Mouse (Mus musculus): ENCODE measurements around the gene Haao. TPM values are rescaled to one million over a fixed set of nuclear protein-coding genes. Genes with fewer than 3 reads are reported as not detected.

The Haao gene
- total RNA-seq, 2 experiments from 2014 or later: not detected

GRCm38 (mm10) chr17:83841011-83841410, 6.8 kb downstream of the Haao start:
- no peak for TF ChIP-seq CTCF (conservative IDR thresholded peaks at IDR 0.05)
- DNase-seq (ENCODE audit: low spot score in 2 of 2): no peak
- Histone ChIP-seq H3K4me3 (no peak overlapping the region), H3K27ac (no peak overlapping the region)

GRCm38 (mm10) chr17:83839132-83839531, 8.6 kb downstream of the Haao start:
- no peak overlapping the region for H3K4me3 ChIP-seq
- DNase-seq (ENCODE audit: low spot score in 2 of 2): no peak
- H3K27ac ChIP-seq: no peak overlapping the region
- peak; percentile 66 for TF ChIP-seq CTCF (conservative IDR thresholded peaks at IDR 0.05)

- TF ChIP-seq CTCF (conservative IDR thresholded peaks at IDR 0.05): no peak
- DNase-seq (ENCODE audit: low spot score in 2 of 2): no peak
- Histone ChIP-seq H3K27ac (no peak overlapping the region), H3K4me3 (no peak overlapping the region)
Observed at GRCm38 (mm10) chr17:83837659-83838190, 10.0 kb downstream of the Haao start.

DNA sequence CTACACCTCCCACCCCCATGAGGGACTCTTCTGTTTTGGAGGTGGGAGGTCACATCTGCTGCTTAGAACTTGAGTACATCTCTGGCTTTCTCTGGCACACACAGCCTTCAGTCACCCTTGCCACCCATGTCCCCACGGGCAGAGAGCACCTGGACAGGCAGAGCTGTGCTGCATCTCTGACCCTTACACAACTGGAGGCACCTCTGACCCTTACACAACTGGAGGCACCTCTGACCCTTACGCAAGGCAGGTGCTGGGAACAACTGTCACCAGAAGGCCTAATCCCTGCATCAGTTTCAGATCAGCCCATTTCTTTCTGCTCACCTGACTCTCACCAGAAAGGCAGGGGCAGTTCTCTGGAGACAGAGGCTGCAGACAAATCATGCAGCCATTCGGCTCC, 11.7 kb downstream of the Haao start:
- TF ChIP-seq CTCF (conservative IDR thresholded peaks at IDR 0.05): no peak
- no peak overlapping the region for H3K27ac ChIP-seq
- H3K4me3 ChIP-seq: no peak overlapping the region
- DNase-seq (ENCODE audit: low spot score in 2 of 2): no peak

DNA sequence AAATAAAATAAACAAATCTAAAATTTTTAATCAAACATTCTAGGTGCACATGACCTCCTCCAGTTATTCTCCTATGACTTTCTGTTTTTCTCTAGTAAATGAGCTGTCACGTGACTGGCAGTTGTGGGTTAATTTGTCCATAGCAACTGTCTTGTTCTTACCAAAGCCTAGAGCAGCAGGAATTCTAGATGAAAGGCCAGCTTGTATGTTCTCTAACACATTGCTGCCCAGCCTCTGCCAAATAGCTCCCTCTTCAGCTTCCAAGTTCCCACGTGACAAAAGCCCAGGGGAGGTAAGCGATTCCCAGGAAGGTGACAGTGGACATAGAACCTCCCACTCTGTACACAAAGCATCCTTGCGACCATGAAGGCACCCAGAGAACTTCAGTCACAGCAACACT, 13.6 kb downstream of the Haao start:
- H3K4me3 ChIP-seq: no peak overlapping the region
- TF ChIP-seq CTCF (conservative IDR thresholded peaks at IDR 0.05): no peak
- H3K27ac ChIP-seq: peak overlapping the region; percentile 68; the same call in 1 of the 2 replicates
- DNase-seq (ENCODE audit: low spot score in 2 of 2): no peak

DNA sequence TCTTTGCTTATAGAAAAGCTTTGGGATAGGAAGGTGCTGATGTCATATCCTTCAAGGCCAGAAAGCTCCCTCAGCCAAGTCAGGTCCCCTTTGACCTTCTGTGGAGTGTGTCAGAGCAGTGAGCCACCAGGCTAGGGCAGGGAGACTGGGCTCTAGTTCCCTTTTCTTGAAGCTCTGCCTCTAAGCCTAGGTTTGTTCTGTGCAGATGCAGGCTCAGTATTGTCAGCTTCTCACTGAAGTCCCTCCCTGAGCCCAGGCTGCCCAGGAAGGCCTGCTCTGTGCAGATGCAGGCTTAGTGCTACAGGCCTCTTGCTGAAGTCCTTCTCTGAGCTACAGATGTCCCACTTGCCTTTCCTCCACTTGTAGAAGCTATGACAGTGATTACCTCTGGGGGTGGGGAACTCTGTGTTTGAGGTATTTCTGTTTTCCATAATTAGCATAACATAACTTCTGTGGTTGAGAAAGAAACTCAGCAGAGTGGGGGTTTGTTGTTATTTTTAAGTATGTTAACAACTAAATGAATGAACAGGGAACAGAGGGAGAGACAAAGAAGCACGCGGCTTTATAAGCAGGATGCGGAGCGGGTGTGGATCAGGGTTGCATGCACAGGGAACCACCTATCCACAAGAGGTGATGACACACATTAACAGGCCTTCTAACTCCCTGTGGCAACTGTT, 17.0 kb downstream of the Haao start:
- no peak for TF ChIP-seq CTCF (conservative IDR thresholded peaks at IDR 0.05)
- Histone ChIP-seq H3K27ac (no peak overlapping the region), H3K4me3 (no peak overlapping the region)
- DNase-seq (ENCODE audit: low spot score in 2 of 2): no peak

- no peak for DNase-seq (ENCODE audit: low spot score in 2 of 2)
- Histone ChIP-seq H3K27ac (no peak overlapping the region), H3K4me3 (no peak overlapping the region)
- TF ChIP-seq CTCF (conservative IDR thresholded peaks at IDR 0.05): no peak
Observed at GRCm38 (mm10) chr17:83829356-83829755, 18.4 kb downstream of the Haao start.

GRCm38 (mm10) chr17:83823835-83824234, 23.9 kb downstream of the Haao start:
- Histone ChIP-seq H3K27ac (no peak overlapping the region), H3K4me3 (no peak overlapping the region)
- no peak for DNase-seq (ENCODE audit: low spot score in 2 of 2)
- TF ChIP-seq CTCF (conservative IDR thresholded peaks at IDR 0.05): no peak

DNA sequence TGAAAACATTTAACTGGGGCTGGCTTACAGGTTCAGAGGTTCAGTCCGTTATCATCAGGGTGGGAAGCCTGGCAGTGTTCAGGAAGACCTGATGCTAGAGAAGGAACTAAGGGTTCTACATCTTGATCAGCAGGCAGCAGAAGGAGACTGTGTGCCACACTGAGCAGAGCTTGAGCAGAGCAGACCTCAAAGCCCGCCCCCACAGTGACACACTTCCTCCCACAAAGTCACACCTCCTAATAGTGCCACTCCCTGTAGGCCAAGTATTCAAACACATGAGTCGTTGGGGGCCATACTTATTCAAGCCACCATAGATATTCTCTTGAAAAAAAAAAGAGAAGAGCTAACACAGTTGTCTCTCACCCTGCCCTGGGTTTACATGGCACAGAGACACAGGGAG, 25.9 kb downstream of the Haao start:
- no peak for TF ChIP-seq CTCF (conservative IDR thresholded peaks at IDR 0.05)
- no peak for DNase-seq (ENCODE audit: low spot score in 2 of 2)
- Histone ChIP-seq H3K4me3 (no peak overlapping the region), H3K27ac (no peak overlapping the region)

GRCm38 (mm10) chr17:83820701-83821100, 27.1 kb downstream of the Haao start:
- DNase-seq (ENCODE audit: low spot score in 2 of 2): no peak
- H3K27ac ChIP-seq: peak overlapping the region; percentile 36; the same call in 1 of the 2 replicates
- no peak overlapping the region for H3K4me3 ChIP-seq
- TF ChIP-seq CTCF (conservative IDR thresholded peaks at IDR 0.05): no peak

GRCm38 (mm10) chr17:83819503-83819902, 28.3 kb downstream of the Haao start:
- no peak overlapping the region for H3K27ac ChIP-seq
- DNase-seq (ENCODE audit: low spot score in 2 of 2): no peak
- H3K4me3 ChIP-seq: no peak overlapping the region
- TF ChIP-seq CTCF (conservative IDR thresholded peaks at IDR 0.05): no peak

DNA sequence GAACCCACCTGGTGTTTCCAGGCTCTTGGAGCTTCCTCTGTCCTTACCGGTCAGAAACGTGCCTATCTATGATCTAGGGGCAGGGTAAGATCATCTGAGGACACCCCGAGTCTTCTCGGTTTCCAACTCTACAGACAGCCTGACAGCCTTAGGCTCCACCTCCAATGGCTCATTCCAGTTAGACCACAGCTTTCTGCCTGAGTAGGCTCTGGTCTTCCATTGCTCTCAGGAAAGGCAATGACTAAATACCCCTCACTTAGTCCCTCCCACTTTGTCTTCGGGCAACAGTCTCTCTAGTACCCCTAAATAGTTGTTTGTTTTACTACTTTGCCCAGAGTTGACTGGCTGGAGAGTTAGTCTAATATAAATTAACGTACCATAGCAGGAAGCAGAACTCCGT, 30.8 kb downstream of the Haao start:
- no peak for DNase-seq (ENCODE audit: low spot score in 2 of 2)
- no peak overlapping the region for H3K4me3 ChIP-seq
- TF ChIP-seq CTCF (conservative IDR thresholded peaks at IDR 0.05): no peak
- H3K27ac ChIP-seq: no peak overlapping the region

- no peak for DNase-seq (ENCODE audit: low spot score in 2 of 2)
- H3K4me3 ChIP-seq: no peak overlapping the region
Observed at GRCm38 (mm10) chr17:83813050-83813449, 34.7 kb downstream of the Haao start.

More at GRCm38 (mm10) chr17:83813050-83813449, 34.7 kb downstream of the Haao start:
- H3K27ac ChIP-seq: peak overlapping the region; percentile 89
- TF ChIP-seq CTCF (conservative IDR thresholded peaks at IDR 0.05): no peak
